Mouse (Mus musculus): Measurements from ENCODE around the gene Agbl1. TPM values are rescaled to one million over a fixed set of nuclear protein-coding genes. Genes with fewer than 3 reads are reported as not detected.

The Agbl1 gene
- polyA plus RNA-seq, 1 experiment from 2014 or later, result 0.09 TPM

GRCm38 (mm10) chr7:76777237-76777855, 547.7 kb downstream of the Agbl1 start:
- no peak overlapping the region for H3K27ac ChIP-seq
- H3K36me3 ChIP-seq, result no peaks in the 10 kb centered on the region
- H3K4me1 ChIP-seq, result no peaks in the 10 kb centered on the region
- no peaks in the 10 kb centered on the region for H3K27me3 ChIP-seq (ENCODE audit: insufficient read depth, poor library complexity, severe bottlenecking)
- no peak for DNase-seq (ENCODE audit: low spot score)
- H3K4me3 ChIP-seq, result no peak overlapping the region
- H3K9me3 ChIP-seq, result no peaks in the 10 kb centered on the region
- WGBS, result 46% methylated on average over 5 of the region's 5 CpGs

DNA sequence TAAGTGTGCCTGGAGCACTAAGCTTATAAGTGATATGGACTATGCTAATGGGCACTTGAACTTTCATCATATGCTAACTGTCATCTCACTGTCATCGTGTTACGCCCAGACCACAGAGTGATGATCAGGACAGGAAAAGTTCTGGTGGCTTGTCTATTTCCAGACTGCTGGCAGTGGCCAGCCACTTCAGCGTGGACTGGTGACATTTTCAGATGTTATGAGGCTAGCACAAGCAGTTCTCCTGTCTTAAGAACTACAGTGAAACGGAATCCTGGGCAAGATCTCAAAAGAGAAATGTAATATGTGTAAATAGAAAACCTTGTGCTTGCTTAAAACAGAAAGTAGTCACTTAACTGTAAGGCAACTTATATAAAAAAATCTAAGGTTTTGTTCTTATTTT, 550.8 kb downstream of the Agbl1 start:
- H3K27me3 ChIP-seq (ENCODE audit: insufficient read depth, poor library complexity, severe bottlenecking), result no peaks in the 10 kb centered on the region
- 70% methylated on average over 4 of the region's 4 CpGs for WGBS
- no peak overlapping the region for H3K27ac ChIP-seq
- no peaks in the 10 kb centered on the region for H3K36me3 ChIP-seq
- no peaks in the 10 kb centered on the region for H3K4me1 ChIP-seq
- H3K4me3 ChIP-seq, result no peak overlapping the region
- no peak for DNase-seq (ENCODE audit: low spot score)
- H3K9me3 ChIP-seq, result no peaks in the 10 kb centered on the region

GRCm38 (mm10) chr7:76788561-76789306, 559.0 kb downstream of the Agbl1 start:
- no peak overlapping the region for H3K4me3 ChIP-seq
- no peaks in the 10 kb centered on the region for H3K36me3 ChIP-seq
- WGBS, result 12% methylated on average over 1 of the region's 1 CpGs
- DNase-seq (ENCODE audit: low spot score), result no peak
- no peak overlapping the region for H3K27ac ChIP-seq
- no peaks in the 10 kb centered on the region for H3K27me3 ChIP-seq (ENCODE audit: insufficient read depth, poor library complexity, severe bottlenecking)
- no peaks in the 10 kb centered on the region for H3K4me1 ChIP-seq
- no peaks in the 10 kb centered on the region for H3K9me3 ChIP-seq

DNA sequence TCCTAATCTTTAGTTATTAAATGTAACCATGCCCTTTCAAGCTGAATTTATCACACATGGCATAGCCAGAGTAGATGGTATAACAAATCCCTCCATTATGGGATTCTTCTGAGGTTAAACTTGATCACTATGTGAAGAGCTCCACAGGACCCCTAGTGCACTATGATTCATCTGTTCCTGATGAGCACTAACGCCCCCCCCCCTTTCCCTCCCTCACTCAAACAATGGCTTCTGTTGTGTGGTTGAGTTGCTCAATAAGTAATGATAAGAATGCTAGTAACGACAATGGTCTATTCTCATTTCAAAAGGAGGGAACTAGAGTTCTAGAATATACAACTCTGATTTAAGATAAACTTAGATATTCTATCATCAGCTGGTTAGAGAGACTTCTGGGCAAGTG, 560.4 kb downstream of the Agbl1 start:
- Histone ChIP-seq H3K9me3 (no peaks in the 10 kb centered on the region), H3K36me3 (no peaks in the 10 kb centered on the region), H3K27me3 (ENCODE audit: insufficient read depth, poor library complexity, severe bottlenecking) (no peaks in the 10 kb centered on the region), H3K27ac (no peak overlapping the region), H3K4me1 (no peaks in the 10 kb centered on the region), H3K4me3 (no peak overlapping the region)
- 63% methylated on average over 2 of the region's 2 CpGs for WGBS
- no peak for DNase-seq (ENCODE audit: low spot score)

GRCm38 (mm10) chr7:76791247-76791646, 561.6 kb downstream of the Agbl1 start:
- H3K27me3 ChIP-seq (ENCODE audit: insufficient read depth, poor library complexity, severe bottlenecking), result no peaks in the 10 kb centered on the region
- H3K27ac ChIP-seq, result no peak overlapping the region
- no peaks in the 10 kb centered on the region for H3K4me1 ChIP-seq
- WGBS, result 75% methylated on average over 4 of the region's 4 CpGs
- DNase-seq (ENCODE audit: low spot score), result no peak
- no peaks in the 10 kb centered on the region for H3K9me3 ChIP-seq
- H3K4me3 ChIP-seq, result no peak overlapping the region
- no peaks in the 10 kb centered on the region for H3K36me3 ChIP-seq

- WGBS, result 51% methylated on average over 3 of the region's 3 CpGs
- Histone ChIP-seq H3K27ac (no peak overlapping the region), H3K4me1 (no peaks in the 10 kb centered on the region), H3K27me3 (ENCODE audit: insufficient read depth, poor library complexity, severe bottlenecking) (no peaks in the 10 kb centered on the region), H3K36me3 (no peaks in the 10 kb centered on the region), H3K9me3 (no peaks in the 10 kb centered on the region), H3K4me3 (no peak overlapping the region)
- DNase-seq (ENCODE audit: low spot score), result no peak
Measured at GRCm38 (mm10) chr7:76810003-76810402, 580.3 kb downstream of the Agbl1 start.

DNA sequence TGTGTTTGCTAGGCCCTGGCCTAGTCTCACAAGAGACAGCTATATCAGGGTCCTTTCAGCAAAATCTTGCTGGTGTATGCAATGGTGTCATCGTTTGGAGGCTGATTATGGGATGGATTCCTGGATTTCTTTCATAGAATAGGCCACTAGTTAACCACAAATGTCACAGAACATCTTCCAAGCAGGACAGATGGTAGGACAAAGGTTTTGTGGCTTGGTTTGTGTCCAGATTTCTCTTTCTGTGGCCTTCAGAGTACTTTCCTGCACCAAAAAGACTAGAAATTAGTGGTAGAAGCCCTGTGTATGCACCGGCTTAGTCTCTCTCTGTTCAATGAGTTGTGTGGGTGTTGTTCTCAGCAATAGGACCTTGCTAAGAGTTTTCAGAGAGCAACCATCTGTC, 590.9 kb downstream of the Agbl1 start:
- Histone ChIP-seq H3K9me3 (no peaks in the 10 kb centered on the region), H3K36me3 (no peaks in the 10 kb centered on the region), H3K4me3 (no peak overlapping the region), H3K4me1 (no peaks in the 10 kb centered on the region), H3K27ac (no peak overlapping the region), H3K27me3 (ENCODE audit: insufficient read depth, poor library complexity, severe bottlenecking) (no peaks in the 10 kb centered on the region)
- no peak for DNase-seq (ENCODE audit: low spot score)
- WGBS, result 74% methylated on average over 2 of the region's 2 CpGs

DNA sequence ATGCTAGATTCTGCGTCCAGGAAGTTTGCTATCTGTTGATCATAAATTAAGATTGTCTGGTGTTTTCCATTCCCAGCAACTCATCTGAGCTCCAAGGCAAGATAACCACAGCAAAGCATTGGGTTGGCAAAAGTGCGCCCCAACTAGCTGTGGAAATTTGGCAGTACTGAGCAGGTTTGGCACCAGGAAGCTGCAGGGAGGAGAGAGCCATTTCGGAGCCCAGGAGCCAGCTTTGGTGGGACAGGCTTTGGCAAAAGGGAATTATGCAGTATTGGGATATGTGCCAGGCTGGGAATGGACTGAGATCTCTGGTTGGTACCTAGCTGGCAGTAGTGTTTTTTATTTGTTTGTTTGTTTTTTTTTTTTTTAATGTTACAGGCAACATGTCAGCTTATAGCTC, 612.5 kb downstream of the Agbl1 start:
- H3K27me3 ChIP-seq (ENCODE audit: insufficient read depth, poor library complexity, severe bottlenecking), result no peaks in the 10 kb centered on the region
- no peaks in the 10 kb centered on the region for H3K4me1 ChIP-seq
- 74% methylated on average over 3 of the region's 3 CpGs for WGBS
- no peak overlapping the region for H3K4me3 ChIP-seq
- H3K36me3 ChIP-seq, result no peaks in the 10 kb centered on the region
- no peak for DNase-seq (ENCODE audit: low spot score)
- no peak overlapping the region for H3K27ac ChIP-seq
- H3K9me3 ChIP-seq, result no peaks in the 10 kb centered on the region

GRCm38 (mm10) chr7:76889416-76890209, 659.9 kb downstream of the Agbl1 start:
- DNase-seq (ENCODE audit: low spot score), result no peak

DNA sequence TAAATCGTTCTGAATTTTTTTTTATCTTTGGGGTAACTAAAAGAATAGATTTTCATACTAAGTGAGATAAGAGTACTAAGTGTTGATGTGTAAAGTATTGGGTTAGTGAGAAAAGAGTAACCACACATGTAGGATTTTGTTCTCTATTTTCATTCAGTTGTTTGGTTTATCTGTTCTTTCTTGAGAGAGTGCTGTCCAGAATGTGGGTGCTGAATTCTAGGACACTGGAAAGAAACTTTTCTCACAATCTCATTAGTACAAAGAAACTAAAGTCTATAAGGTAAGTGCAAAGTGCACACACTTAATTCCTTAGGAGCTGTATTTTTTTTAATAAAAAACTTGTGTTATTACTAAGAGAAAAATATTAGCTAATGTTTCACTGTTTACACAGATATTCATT, 674.4 kb downstream of the Agbl1 start:
- 91% methylated on average over 1 of the region's 1 CpGs for WGBS
- no peak for DNase-seq (ENCODE audit: low spot score)
- no peak overlapping the region for H3K4me3 ChIP-seq
- no peaks in the 10 kb centered on the region for H3K27me3 ChIP-seq (ENCODE audit: insufficient read depth, poor library complexity, severe bottlenecking)
- no peaks in the 10 kb centered on the region for H3K9me3 ChIP-seq
- no peaks in the 10 kb centered on the region for H3K36me3 ChIP-seq
- no peaks in the 10 kb centered on the region for H3K4me1 ChIP-seq
- no peak overlapping the region for H3K27ac ChIP-seq

More at GRCm38 (mm10) chr7:76889416-76890209, 659.9 kb downstream of the Agbl1 start:
- Histone ChIP-seq H3K36me3 (no peaks in the 10 kb centered on the region), H3K4me1 (no peaks in the 10 kb centered on the region), H3K27me3 (ENCODE audit: insufficient read depth, poor library complexity, severe bottlenecking) (no peaks in the 10 kb centered on the region), H3K4me3 (no peak overlapping the region), H3K27ac (no peak overlapping the region), H3K9me3 (no peaks in the 10 kb centered on the region)
- WGBS, result 71% methylated on average over 22 of the region's 22 CpGs

- H3K27me3 ChIP-seq (ENCODE audit: insufficient read depth, poor library complexity, severe bottlenecking), result no peaks in the 10 kb centered on the region
- 80% methylated on average over 5 of the region's 5 CpGs for WGBS
- no peaks in the 10 kb centered on the region for H3K4me1 ChIP-seq
- H3K9me3 ChIP-seq, result no peaks in the 10 kb centered on the region
- no peaks in the 10 kb centered on the region for H3K36me3 ChIP-seq
- no peak overlapping the region for H3K27ac ChIP-seq
- no peak overlapping the region for H3K4me3 ChIP-seq
- no peak for DNase-seq (ENCODE audit: low spot score)
Measured at GRCm38 (mm10) chr7:76911672-76912071, 682.0 kb downstream of the Agbl1 start.

DNA sequence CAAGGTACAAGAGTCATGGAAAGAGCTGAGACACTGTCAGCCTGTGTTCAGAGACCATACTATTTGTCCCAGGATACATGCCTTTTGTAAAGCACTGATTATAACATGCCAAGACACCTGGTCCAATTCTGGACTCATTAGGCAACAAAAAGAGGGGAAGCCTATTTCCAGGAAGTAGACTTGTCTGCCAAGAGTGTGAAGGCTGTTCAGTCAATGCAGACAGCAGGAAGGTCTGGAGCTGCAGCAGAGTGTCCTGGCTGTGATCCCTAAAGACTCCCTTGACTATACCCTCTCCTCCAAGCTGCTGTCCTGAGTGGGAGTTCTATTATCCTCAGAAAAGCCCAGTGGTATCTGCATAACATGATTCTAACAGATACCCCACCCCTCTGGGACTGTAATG, 689.2 kb downstream of the Agbl1 start:
- Histone ChIP-seq H3K36me3 (no peaks in the 10 kb centered on the region), H3K27me3 (ENCODE audit: insufficient read depth, poor library complexity, severe bottlenecking) (no peaks in the 10 kb centered on the region), H3K4me3 (no peak overlapping the region), H3K27ac (no peak overlapping the region), H3K4me1 (no peaks in the 10 kb centered on the region; the same call in 1 of the 2 replicates), H3K9me3 (no peaks in the 10 kb centered on the region)
- no peak for DNase-seq (ENCODE audit: low spot score)

DNA sequence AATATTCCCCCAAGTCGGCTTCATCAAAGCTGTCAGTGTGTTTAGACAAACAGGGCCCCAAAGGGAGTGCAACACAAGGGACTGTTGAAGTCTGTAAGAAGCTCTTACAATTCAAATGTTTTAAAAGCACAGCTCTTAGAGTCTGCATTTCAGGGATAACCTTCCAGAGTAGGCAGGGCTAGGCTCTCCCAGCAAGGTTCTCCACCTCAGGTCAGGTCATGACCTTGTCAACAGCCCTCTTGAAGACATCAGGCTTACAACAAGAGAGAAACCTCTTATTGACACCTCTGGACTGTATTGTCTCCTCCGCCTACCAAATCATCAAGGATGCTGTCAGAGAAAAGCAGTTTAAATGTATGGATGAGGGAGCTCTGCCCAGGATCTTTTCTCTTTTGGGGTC, 692.0 kb downstream of the Agbl1 start:
- Histone ChIP-seq H3K4me3 (no peak overlapping the region), H3K36me3 (no peaks in the 10 kb centered on the region), H3K9me3 (no peaks in the 10 kb centered on the region), H3K4me1 (no peaks in the 10 kb centered on the region; the same call in 1 of the 2 replicates), H3K27me3 (ENCODE audit: insufficient read depth, poor library complexity, severe bottlenecking) (0 out of 2 replicates have a peak, but pooled peaks cover 4% of the 10 kb centered on the region), H3K27ac (no peak overlapping the region)
- no peak for DNase-seq (ENCODE audit: low spot score)
- 39% methylated on average over 2 of the region's 2 CpGs for WGBS

Data from heart, embryonic 10.5 days (tissue).